Mouse (Mus musculus) liver, embryonic 16.5 days (tissue): ENCODE data around the gene Prr5l. TPM values are rescaled to one million over a fixed set of nuclear protein-coding genes. Genes with fewer than 3 reads are reported as not detected.

Experiments used
- ATAC-seq: fragments of 200-750 bp; cut with Nextera tagmentation; 2 replicates; pipeline ENCODE4 v1.8.0; 2017; ENCODE audit warnings: low read depth, mild to moderate bottlenecking, moderate number of reproducible peaks, moderate library complexity
- H3K27ac ChIP-seq: fragments of 300-500 bp; sonication (generic); 2 replicates; pipeline ENCODE4 v1.5.1; 2014; ENCODE audit warnings: mild to moderate bottlenecking, low read length
- H3K27me3 ChIP-seq: fragments of 300-500 bp; sonication (generic); 2 replicates; pipeline ENCODE4 v1.6.1; 2014; ENCODE audit warnings: low read depth, low read length, mixed read lengths; ENCODE audit not compliant: control insufficient read depth, insufficient read depth
- H3K36me3 ChIP-seq: fragments of 300-500 bp; sonication (generic); 2 replicates; pipeline ENCODE4 v1.6.1; 2014; ENCODE audit warnings: mild to moderate bottlenecking; ENCODE audit not compliant: control insufficient read depth, insufficient read depth
- H3K4me1 ChIP-seq: fragments of 300-500 bp; sonication (generic); 2 replicates; pipeline ENCODE4 v1.6.1; 2014; ENCODE audit warnings: low read depth, low read length, mixed read lengths; ENCODE audit not compliant: control insufficient read depth
- H3K4me2 ChIP-seq: fragments of 300-500 bp; sonication (generic); 2 replicates; pipeline ENCODE4 v1.6.1; 2014; ENCODE audit warnings: low read depth, low read length, mixed read lengths
- H3K4me3 ChIP-seq: fragments of 300-500 bp; sonication (generic); 2 replicates; pipeline ENCODE4 v1.5.1; 2014; ENCODE audit warnings: low read depth, mild to moderate bottlenecking, low read length
- H3K9ac ChIP-seq: fragments of 300-500 bp; sonication (generic); 2 replicates; pipeline ENCODE4 v1.6.1; 2014; ENCODE audit warnings: low read depth, low read length
- H3K9me3 ChIP-seq: fragments of 300-500 bp; sonication (generic); replicated peaks from 2 replicates; pipeline ENCODE4 v1.6.1; 2016; ENCODE audit warnings: low read length; ENCODE audit not compliant: control insufficient read depth
- WGBS: fragments of 180-500 bp; shearing (Covaris S2); extraction: QIAGEN DNeasy Blood & Tissue Kit; methylation state at CpG from one replicate; pipeline ENCODE4 v1.1.7; 2014; ENCODE audit not compliant: insufficient replicate concordance; 5-methylcytosine and 5-hydroxymethylcytosine counted together
- polyA plus RNA-seq: library from polyadenylated mRNA; unstranded; fragments of >200 nt; fragmentation: Nextera tagmentation; extraction: Ambion mirVana; gene quantifications from 2 replicates; pipeline ENCODE4 v1.2.1, GENCODE M21; 2015

Gene Prr5l
- polyA plus RNA-seq, 1 experiment from 2014 or later, result 5.4 TPM

DNA sequence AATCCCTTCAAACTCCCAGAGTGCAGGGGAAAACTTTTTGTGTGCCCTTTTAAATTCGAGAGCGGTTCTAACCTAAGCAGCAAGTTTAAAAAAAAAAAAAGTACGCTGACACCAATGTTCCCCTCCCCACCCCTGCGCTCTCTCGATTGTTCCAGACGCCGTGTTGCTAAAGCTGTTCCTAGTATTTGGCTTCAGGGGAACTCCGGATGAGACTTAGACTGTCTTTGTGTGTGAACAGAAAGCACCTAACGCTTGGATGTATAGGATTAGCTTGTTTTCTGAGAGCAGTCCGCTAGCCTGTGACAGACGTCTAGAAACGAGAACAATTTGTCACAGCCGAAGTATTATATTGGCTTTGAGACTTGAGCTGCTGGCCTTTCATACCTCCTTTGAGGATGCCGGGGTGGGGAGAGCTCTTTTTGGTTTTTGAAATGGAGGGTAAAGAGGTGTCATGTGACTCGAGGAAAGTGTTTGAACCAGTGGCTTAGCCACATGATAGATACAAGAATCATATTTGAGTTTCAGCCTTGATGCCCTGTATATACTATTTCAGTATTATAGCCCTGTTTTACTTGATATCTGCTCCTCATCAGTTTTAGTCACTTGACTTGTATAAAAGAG lies 203.6 kb downstream of the Prr5l start:
- H3K27me3 ChIP-seq, result no peaks in the 10 kb centered on the region
- H3K36me3 ChIP-seq, result no peaks in the 10 kb centered on the region
- H3K4me2 ChIP-seq, result peak overlapping the region; percentile 73
- 4% methylated on average over 15 of the region's 15 CpGs for WGBS
- H3K9me3 ChIP-seq, result no peaks in the 10 kb centered on the region
- H3K27ac ChIP-seq, result no peak overlapping the region
- H3K4me1 ChIP-seq, result peaks cover 4% of the 10 kb centered on the region
- H3K4me3 ChIP-seq, result peak overlapping the region; percentile 89
- peak overlapping the region; percentile 89 for H3K9ac ChIP-seq
- ATAC-seq, result no peak

- whole genome bisulfite sequencing, result under 1% methylated on average over 68 of the region's 68 CpGs
- peak within 1 kb of the TSS; percentile 89 for H3K4me3 ChIP-seq
- peak within 1 kb of the TSS; percentile 89 for H3K9ac ChIP-seq
- peaks cover 4% of the 10 kb centered on the region for H3K4me1 ChIP-seq
- no peaks in the 10 kb centered on the region for H3K27me3 ChIP-seq
- H3K9me3 ChIP-seq, result no peaks in the 10 kb centered on the region
- H3K4me2 ChIP-seq, result peak within 1 kb of the TSS; percentile 73
- ATAC-seq, result peak; percentile 93
- H3K36me3 ChIP-seq, result no peaks in the 10 kb centered on the region
- H3K27ac ChIP-seq, result peak within 1 kb of the TSS; percentile 33
These were observed 204.4 kb downstream of the Prr5l start, which contains the start of gene Traf6 for GRCm38 (mm10) chr2:101678236-101679021. TSS of gene Traf6 (plus strand) at chr2:101678429.

- ATAC-seq, result no peak
- WGBS, result 41% methylated on average over 3 of the region's 3 CpGs
These were observed 209.3 kb downstream of the Prr5l start for GRCm38 (mm10) chr2:101673547-101673946.

GRCm38 (mm10) chr2:101668751-101669150 lies 214.1 kb downstream of the Prr5l start:
- H3K27me3 ChIP-seq, result no peaks in the 10 kb centered on the region
- H3K27ac ChIP-seq, result no peak overlapping the region
- no peaks in the 10 kb centered on the region for H3K36me3 ChIP-seq
- H3K4me3 ChIP-seq, result no peak overlapping the region
- no peak overlapping the region for H3K4me2 ChIP-seq
- no peaks in the 10 kb centered on the region for H3K4me1 ChIP-seq
- H3K9ac ChIP-seq, result no peak overlapping the region
- H3K9me3 ChIP-seq, result no peaks in the 10 kb centered on the region
- 53% methylated on average over 3 of the region's 3 CpGs for WGBS
- no peak for ATAC-seq

More at GRCm38 (mm10) chr2:101673547-101673946, 209.3 kb downstream of the Prr5l start:
- Histone ChIP-seq H3K36me3 (no peaks in the 10 kb centered on the region), H3K27me3 (no peaks in the 10 kb centered on the region), H3K9me3 (no peaks in the 10 kb centered on the region), H3K27ac (no peak overlapping the region), H3K4me3 (no peak overlapping the region), H3K4me1 (no peaks in the 10 kb centered on the region; the same call in 1 of the 2 replicates), H3K9ac (no peak overlapping the region), H3K4me2 (no peak overlapping the region)

- Histone ChIP-seq H3K36me3 (no peaks in the 10 kb centered on the region), H3K27ac (no peak overlapping the region), H3K4me3 (no peak overlapping the region), H3K9me3 (no peaks in the 10 kb centered on the region), H3K27me3 (no peaks in the 10 kb centered on the region), H3K4me2 (no peak overlapping the region), H3K9ac (no peak overlapping the region), H3K4me1 (no peaks in the 10 kb centered on the region)
- ATAC-seq, result no peak
- 87% methylated on average over 3 of the region's 3 CpGs for WGBS
These were observed 217.1 kb downstream of the Prr5l start for GRCm38 (mm10) chr2:101665703-101666092.

GRCm38 (mm10) chr2:101665058-101665702 lies 217.6 kb downstream of the Prr5l start:
- WGBS, result 20% methylated on average over 9 of the region's 9 CpGs
- ATAC-seq, result no peak
- H3K27ac ChIP-seq, result no peak overlapping the region

More at GRCm38 (mm10) chr2:101665058-101665702, 217.6 kb downstream of the Prr5l start:
- Histone ChIP-seq H3K4me2 (no peak overlapping the region), H3K27me3 (no peaks in the 10 kb centered on the region), H3K36me3 (no peaks in the 10 kb centered on the region), H3K4me3 (no peak overlapping the region), H3K4me1 (no peaks in the 10 kb centered on the region), H3K9me3 (no peaks in the 10 kb centered on the region), H3K9ac (no peak overlapping the region)

Other genes with a start within 250 kb of the Prr5l start
- gene Rag1, start 233.5 kb downstream of the Prr5l start, polyA plus RNA-seq, result 0.72 and 0.84 TPM in 2 replicates
- 12.6 and 13.3 TPM in 2 replicates for gene B230118H07Rik, start 233.5 kb downstream of the Prr5l start, polyA plus RNA-seq
- gene Traf6, start 204.6 kb downstream of the Prr5l start, polyA plus RNA-seq, result 3.6 and 4.0 TPM in 2 replicates
- gene Commd9, start 3.2 kb upstream of the Prr5l start, polyA plus RNA-seq, result 19.9 and 21.7 TPM in 2 replicates